In the genomic region with DNA sequence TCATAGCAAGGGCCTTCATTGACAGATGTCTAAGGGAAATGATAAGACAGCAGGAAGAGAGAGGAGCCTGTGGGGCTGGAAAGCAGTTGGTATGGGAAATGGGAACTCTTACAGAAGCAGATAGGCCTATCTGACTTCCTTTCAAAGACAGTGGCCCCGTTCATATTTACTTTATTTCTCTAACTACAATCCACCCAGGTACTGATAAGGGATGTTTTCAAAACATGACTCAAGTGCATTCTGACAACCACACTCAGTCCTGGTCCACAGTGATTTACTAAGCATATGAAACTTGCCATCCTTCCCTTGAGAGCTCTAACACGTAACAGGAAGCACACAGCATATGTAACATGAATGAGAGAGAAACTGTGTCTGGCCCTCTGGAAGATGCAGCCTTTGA, we compare ENCODE assay signal across 23 mouse cellular contexts.
A peak's percentile ranks its signal among the peaks of the same experiment; 100 is the strongest.
DNase-seq lines count a peak whose midpoint lies in the region; ATAC-seq and TF ChIP-seq lines count a peak whose summit lies in the region.
"Had no signal": no experiment of that assay in that cellular context is flagged by ENCODE, and none has a peak within 500 bp of the region (broad histone marks: within the 10 kb centered on the region; RNA-seq: fewer than 3 reads in every experiment).

No protein-coding gene starts in this region.

- TF ChIP-seq CTCF in lung, postnatal 0 days (IDR thresholded peaks at IDR 0.05) = no peak

- peak; percentile 96 for TF ChIP-seq EP300 in lung, postnatal 0 days (IDR thresholded peaks at IDR 0.05)

- no peak overlapping the region for H3K9ac ChIP-seq in heart, embryonic 12.5 days
- no peak overlapping the region for H3K9ac ChIP-seq in lung, postnatal 0 days (replicated peaks; ENCODE audit: low read depth)
- H3K9ac ChIP-seq: forebrain, embryonic 12.5 days; hindbrain, embryonic 13.5 days; intestine, embryonic 15.5 days; limb, embryonic 15.5 days had no signal

- no peak overlapping the region for H3K4me2 ChIP-seq in heart, embryonic 12.5 days
- H3K4me2 ChIP-seq in lung, postnatal 0 days (replicated peaks; ENCODE audit: low read depth, low read length) = no peak overlapping the region
- H3K4me2 ChIP-seq: forebrain, embryonic 12.5 days; hindbrain, embryonic 13.5 days; intestine, embryonic 15.5 days; limb, embryonic 15.5 days had no signal

- no peaks in the 10 kb centered on the region for H3K27me3 ChIP-seq in heart, embryonic 12.5 days (replicated peaks)
- H3K27me3 ChIP-seq in lung, postnatal 0 days (replicated peaks; ENCODE audit: insufficient read depth, low read length) = no peaks in the 10 kb centered on the region
- H3K27me3 ChIP-seq in splenic B cell, adult 2 months (ENCODE audit: control insufficient read depth, insufficient read depth, low read length, poor library complexity, severe bottlenecking) = no peaks in the 10 kb centered on the region
- H3K27me3 ChIP-seq: forebrain, embryonic 12.5 days; hindbrain, embryonic 13.5 days; intestine, embryonic 15.5 days; limb, embryonic 15.5 days had no signal

- H3K9me3 ChIP-seq in heart, embryonic 12.5 days (replicated peaks) = no peaks in the 10 kb centered on the region
- H3K9me3 ChIP-seq in lung, postnatal 0 days (ENCODE audit: low read length) = no peaks in the 10 kb centered on the region
- H3K9me3 ChIP-seq: forebrain, embryonic 12.5 days; hindbrain, embryonic 13.5 days; intestine, embryonic 15.5 days; limb, embryonic 15.5 days had no signal

- no peaks in the 10 kb centered on the region for H3K36me3 ChIP-seq in heart, embryonic 12.5 days
- no peaks in the 10 kb centered on the region for H3K36me3 ChIP-seq in lung, postnatal 0 days (ENCODE audit: insufficient read depth, low read length)
- no peaks in the 10 kb centered on the region for H3K36me3 ChIP-seq in splenic B cell, adult 2 months (ENCODE audit: control insufficient read depth, insufficient read depth, low read length, poor library complexity, severe bottlenecking)
- H3K36me3 ChIP-seq: forebrain, embryonic 12.5 days; hindbrain, embryonic 13.5 days; intestine, embryonic 15.5 days; limb, embryonic 15.5 days had no signal

- 44% methylated on average over 2 of the region's 2 CpGs for WGBS in heart, embryonic 12.5 days
- WGBS in lung, postnatal 0 days = 32% methylated on average over 2 of the region's 2 CpGs

- no peak overlapping the region for H3K4me3 ChIP-seq in heart, embryonic 12.5 days
- H3K4me3 ChIP-seq in lung, postnatal 0 days (ENCODE audit: low read depth, low read length) = no peak overlapping the region
- H3K4me3 ChIP-seq: forebrain, embryonic 12.5 days; heart, adult 2 months; hindbrain, embryonic 13.5 days; intestine, embryonic 15.5 days; layer of hippocampus, adult 2 months; limb, embryonic 15.5 days had no signal

- DNase-seq in heart, adult 18-20 months = no peak
- DNase-seq in lung, postnatal 0 days (ENCODE audit: low spot score) = peak; percentile 63
- no peak for DNase-seq in lung, postnatal 14 days
- DNase-seq in splenic B cell, adult 2 months (ENCODE audit: low read depth, low spot score) = peak; percentile 40
- DNase-seq in kidney, adult 8-10 months = no peak
- DNase-seq in frontal cortex, postnatal 25 days (ENCODE audit: low spot score in 2 of 2) = no peak
- DNase-seq: adrenal gland, postnatal 36 days; B cell, adult 2 months; cerebellum, adult 18-20 months; cerebellum, postnatal 36 days; gastrocnemius, postnatal 10 days; heart, adult 2 months; layer of hippocampus, postnatal 36 days; retina, postnatal 1 day; thymus, postnatal 14 days had no signal

- peaks cover 45% of the 10 kb centered on the region for H3K4me1 ChIP-seq in heart, embryonic 12.5 days (replicated peaks)
- H3K4me1 ChIP-seq in lung, postnatal 0 days (ENCODE audit: insufficient read depth, low read depth, low read length) = peaks cover 11% of the 10 kb centered on the region; the same call in 1 of the 2 replicates
- H3K4me1 ChIP-seq: forebrain, embryonic 12.5 days had no signal

- ATAC-seq in heart, embryonic 12.5 days (ENCODE audit: insufficient number of reproducible peaks, low FRiP score) = peak; percentile 33; the same call in 1 of the 2 replicates
- peak; percentile 65 for ATAC-seq in lung, postnatal 0 days
- ATAC-seq in activated CD4-positive, CD25-positive, alpha-beta regulatory T cell, adult 4 months = peak; percentile 37
- ATAC-seq: intestine, embryonic 15.5 days had no signal

- peak overlapping the region; percentile 0 for H3K27ac ChIP-seq in heart, embryonic 12.5 days (ENCODE audit: poor library complexity, severe bottlenecking)
- no peak overlapping the region for H3K27ac ChIP-seq in lung, postnatal 0 days (ENCODE audit: low read length)
- H3K27ac ChIP-seq: forebrain, embryonic 12.5 days; heart, adult 2 months; hindbrain, embryonic 13.5 days; intestine, embryonic 15.5 days; kidney, postnatal 0 days; layer of hippocampus, adult 2 months; limb, embryonic 15.5 days had no signal

Comparison
In these comparisons a context has a peak if more than half of its experiments do, and no peak if none do; other contexts are left out.
1. DNase-seq: peak in lung, postnatal 0 days (single experiment) and splenic B cell, adult 2 months (single experiment); none in heart, adult 18-20 months (0 of 2), lung, postnatal 14 days (single experiment), kidney, adult 8-10 months (0 of 2) and frontal cortex, postnatal 25 days (0 of 2).
2. Peak in every context shown above with its lines, with median percentiles within 50 percentile points of each other: ATAC-seq.